Mouse (Mus musculus): Measurements from ENCODE around the gene Gm10424. TPM values are rescaled to one million over a fixed set of nuclear protein-coding genes. Genes with fewer than 3 reads are reported as not detected.

The Gm10424 gene
- polyA plus RNA-seq (2012): not detected in 2 replicates

DNA sequence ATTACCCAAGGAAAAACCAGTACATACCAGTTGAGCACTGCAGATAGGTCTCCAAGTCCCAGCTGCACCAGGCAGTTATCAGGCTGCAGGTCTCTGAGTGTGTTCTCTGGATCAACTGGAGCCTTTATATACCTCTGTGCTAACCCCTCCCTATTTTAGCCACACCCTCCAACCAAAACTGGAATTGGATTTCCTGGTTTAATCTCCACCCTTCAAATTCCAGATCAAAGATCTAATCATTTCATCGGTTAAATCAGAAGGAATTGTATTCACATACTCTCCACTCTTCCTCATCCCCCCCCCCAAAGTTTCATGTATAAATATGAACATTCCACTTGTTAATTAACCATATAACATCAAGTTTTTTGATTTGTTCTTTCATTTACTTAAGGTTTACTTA is at the start of gene Gm10424:
Gene Gm10424, minus strand, starts transcription at position 101 of the 400 bp plus-strand sequence.

DNA sequence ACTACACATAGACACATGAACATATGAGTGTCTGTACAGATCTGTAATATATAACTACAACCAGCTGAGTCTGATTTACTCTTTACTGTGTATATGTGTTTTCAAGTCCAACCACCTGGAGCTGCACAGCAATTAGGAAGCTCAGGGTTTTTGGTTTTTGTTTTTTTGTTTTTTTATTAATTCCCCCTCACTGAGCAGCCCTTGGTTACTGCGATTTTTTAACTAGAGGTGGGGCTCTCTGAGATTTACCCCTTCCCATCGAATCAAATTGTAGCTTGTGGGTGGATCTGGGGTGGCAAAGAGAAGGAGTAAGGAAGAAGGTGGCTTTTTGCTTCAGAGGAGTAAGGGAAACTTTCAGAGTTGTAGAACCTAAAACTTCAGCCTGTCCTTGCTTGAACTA is 33.0 kb upstream of the Gm10424 start, which contains the start of gene Gm3259:
Gene Gm3259, plus strand, starts transcription at position 301 of the 400 bp plus-strand sequence.

Other genes starting within 250 kb of the Gm10424 start
- not detected in 2 replicates for gene Gm7942, start 165.8 kb downstream of the Gm10424 start, polyA plus RNA-seq (2012)
- not detected in 2 replicates for gene Gm16513, start 90.1 kb downstream of the Gm10424 start, polyA plus RNA-seq (2012)
- not detected in 2 replicates for gene Gm3259, start 33.1 kb upstream of the Gm10424 start, polyA plus RNA-seq (2012)
- not detected in 2 replicates for gene D5Ertd577e, start 184.0 kb upstream of the Gm10424 start, polyA plus RNA-seq (2012)
- not detected in 2 replicates for gene Gm3286, start 238.0 kb upstream of the Gm10424 start, polyA plus RNA-seq (2012)